Mouse (Mus musculus) left cerebral cortex, adult 18-20 months (tissue): Measurements from ENCODE around the gene Afm. TPM values are rescaled to one million over a fixed set of nuclear protein-coding genes. Genes with fewer than 3 reads are reported as not detected.

Source experiments
- total RNA-seq, 2 experiments: library from RNA; stranded (reverse); gene quantifications; 2 replicates each; pipeline ENCODE4 v1.2.3; 2021

Gene Afm
- total RNA-seq, 2 experiments from 2014 or later: not detected

Other genes with a start within 250 kb of the Afm start
- gene Ankrd17, start 152.4 kb upstream of the Afm start, total RNA-seq: 100 to 1,000 TPM; 111 to 117 TPM
- 1 to 10 TPM; 1.7 to 1.8 TPM for gene Gm9958, start 151.7 kb upstream of the Afm start, total RNA-seq
- gene Alb, start 58.0 kb upstream of the Afm start, total RNA-seq: not detected
- gene Afp, start 28.2 kb upstream of the Afm start, total RNA-seq: not detected
- under 1 TPM in 1 of 2 experiments, not detected in 1; 0.16 TPM for gene 5830473C10Rik, start 42.2 kb downstream of the Afm start, total RNA-seq
- 1 to 10 TPM; 2.4 to 2.5 TPM for gene Rassf6, start 121.7 kb downstream of the Afm start, total RNA-seq
- gene Cxcl5, start 240.4 kb downstream of the Afm start, total RNA-seq: under 1 TPM; 0.23 to 0.42 TPM
- under 1 TPM; 0.46 to 0.63 TPM for gene Ppbp, start 249.6 kb downstream of the Afm start, total RNA-seq